19 mouse cellular contexts compared by ENCODE assay signal in genomic region chr12:100031681-100032080, GRCm38 (mm10).
DNase-seq lines count a peak whose midpoint lies in the region.
"Had no signal": no experiment of that assay in that cellular context is flagged by ENCODE, and none has a peak within 500 bp of the region (broad histone marks: within the 10 kb centered on the region; RNA-seq: fewer than 3 reads in every experiment).

No protein-coding gene starts in this region.

- H3K36me3 ChIP-seq in heart, embryonic 10.5 days, result no peaks in the 10 kb centered on the region
- H3K36me3 ChIP-seq: embryonic facial prominence, embryonic 13.5 days; embryonic facial prominence, embryonic 15.5 days; forebrain, embryonic 10.5 days; forebrain, embryonic 12.5 days had no signal

- H3K27ac ChIP-seq in heart, embryonic 10.5 days, result no peak overlapping the region
- H3K27ac ChIP-seq: embryonic facial prominence, embryonic 13.5 days; embryonic facial prominence, embryonic 15.5 days; forebrain, embryonic 10.5 days; forebrain, embryonic 12.5 days had no signal

- H3K27me3 ChIP-seq in heart, embryonic 10.5 days (ENCODE audit: insufficient read depth, poor library complexity, severe bottlenecking), result no peaks in the 10 kb centered on the region
- H3K27me3 ChIP-seq: embryonic facial prominence, embryonic 13.5 days; embryonic facial prominence, embryonic 15.5 days; forebrain, embryonic 12.5 days had no signal

- H3K4me3 ChIP-seq in heart, embryonic 10.5 days, result no peak overlapping the region
- H3K4me3 ChIP-seq: embryonic facial prominence, embryonic 13.5 days; embryonic facial prominence, embryonic 15.5 days; erythroblast, embryonic 14.5 days; forebrain, embryonic 10.5 days; forebrain, embryonic 12.5 days had no signal

- no peaks in the 10 kb centered on the region for H3K4me1 ChIP-seq in heart, embryonic 10.5 days
- H3K4me1 ChIP-seq: embryonic facial prominence, embryonic 13.5 days; embryonic facial prominence, embryonic 15.5 days; forebrain, embryonic 10.5 days; forebrain, embryonic 12.5 days had no signal

- peak; percentile 68 for DNase-seq in heart, embryonic 10.5 days (ENCODE audit: low spot score)
- no peak for DNase-seq in heart, postnatal 36 days
- DNase-seq in testis, postnatal 10 days (ENCODE audit: low spot score), result peak; percentile 31
- DNase-seq in testis, postnatal 14 days (ENCODE audit: low spot score), result no peak
- DNase-seq: adrenal gland, adult 2 months; adrenal gland, postnatal 10 days; adrenal gland, postnatal 25 days; cerebellum, adult 11 months; cerebellum, adult 18-20 months; cerebellum, adult 8-10 months; cerebellum, adult 9-11 months; cerebellum, postnatal 14 days; cerebellum, postnatal 36 days; embryo, embryonic 11 days had no signal

- 79% methylated on average over 5 of the region's 5 CpGs for WGBS in heart, embryonic 10.5 days

- H3K9me3 ChIP-seq in heart, embryonic 10.5 days, result no peaks in the 10 kb centered on the region
- H3K9me3 ChIP-seq: embryonic facial prominence, embryonic 15.5 days; forebrain, embryonic 12.5 days had no signal

- intact Hi-C loops in heart, postnatal 36 days (cut with DNase I), result no loop called here

Comparison
In these comparisons a context has a peak if more than half of its experiments do, and no peak if none do; other contexts are left out.
1. DNase-seq: peak in heart, embryonic 10.5 days (single experiment) and testis, postnatal 10 days (single experiment); none in heart, postnatal 36 days (0 of 2) and testis, postnatal 14 days (single experiment).